Mouse (Mus musculus) left cerebral cortex, postnatal 25 days (tissue): ENCODE data around the gene Mrvi1. TPM values are rescaled to one million over a fixed set of nuclear protein-coding genes. Genes with fewer than 3 reads are reported as not detected.
A peak's percentile ranks its signal among the peaks of the same experiment; 100 is the strongest.

Source experiments
- DNase-seq, 2 experiments: peaks; one replicate each; pipeline ENCODE4 v3.0.0; 2022; ENCODE audit warnings: low spot score in 2 of 2, mixed read lengths in 1 of 2
- intact Hi-C: fragments of 180-260 bp; cut with DNase I; formaldehyde crosslinking; loops from one replicate; pipeline ENCODE4 v1.15.1; 2025
- total RNA-seq, 2 experiments: library from RNA; stranded (reverse); gene quantifications; 2 replicates each; pipeline ENCODE4 v1.2.3; 2021

The Mrvi1 gene
- total RNA-seq, 2 experiments from 2014 or later, result 2.3 to 3.1 TPM

DNA sequence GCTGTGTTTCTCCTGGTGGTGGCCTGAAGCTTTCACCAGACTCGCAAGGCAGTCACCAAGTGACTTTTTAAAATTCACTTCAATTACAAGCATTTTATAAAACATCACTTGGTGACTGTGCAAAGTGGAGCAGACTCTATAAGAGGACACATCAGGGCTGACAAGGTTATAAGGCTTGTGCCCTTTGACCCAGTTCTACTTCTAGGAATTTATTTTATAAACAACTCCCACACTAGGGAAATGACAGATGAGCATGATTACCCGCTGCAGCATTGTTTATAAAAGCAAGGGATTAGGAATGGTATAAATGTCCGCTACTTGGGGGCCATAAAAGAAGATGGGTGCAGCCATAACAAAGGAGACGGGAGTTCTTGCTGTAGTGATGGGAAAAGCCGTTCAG lies 1.4 kb upstream of the Mrvi1 start:
- intact Hi-C loops, result loop anchor here (2.0 kb wide), 1 partner anchor 31 kb away; no protein-coding TSS in a partner anchor
- DNase-seq, result no peak

DNA sequence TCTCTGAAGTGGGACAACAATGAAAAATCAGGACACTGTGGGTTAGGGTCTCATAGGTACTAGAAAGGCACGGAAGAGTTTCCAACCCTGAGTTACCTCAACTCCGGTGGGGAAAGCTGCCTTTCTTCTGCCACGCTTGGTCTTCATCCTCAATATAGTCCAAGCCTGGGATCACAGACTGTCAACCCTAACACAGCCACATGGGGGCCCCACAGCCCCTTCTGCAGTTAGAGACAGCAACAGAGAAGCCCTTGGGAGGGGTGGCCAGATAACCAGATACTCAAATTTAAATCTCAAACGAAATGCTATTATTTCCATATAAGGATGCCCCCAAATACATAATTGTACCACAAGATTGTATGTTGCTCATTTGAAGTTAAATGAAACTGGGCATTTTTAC lies 503 bp upstream of the Mrvi1 start:
- intact Hi-C loops, result loop anchor here (2.0 kb wide), 1 partner anchor 32 kb away; no protein-coding TSS in a partner anchor
- peak; percentile 20 to 38 for DNase-seq

DNA sequence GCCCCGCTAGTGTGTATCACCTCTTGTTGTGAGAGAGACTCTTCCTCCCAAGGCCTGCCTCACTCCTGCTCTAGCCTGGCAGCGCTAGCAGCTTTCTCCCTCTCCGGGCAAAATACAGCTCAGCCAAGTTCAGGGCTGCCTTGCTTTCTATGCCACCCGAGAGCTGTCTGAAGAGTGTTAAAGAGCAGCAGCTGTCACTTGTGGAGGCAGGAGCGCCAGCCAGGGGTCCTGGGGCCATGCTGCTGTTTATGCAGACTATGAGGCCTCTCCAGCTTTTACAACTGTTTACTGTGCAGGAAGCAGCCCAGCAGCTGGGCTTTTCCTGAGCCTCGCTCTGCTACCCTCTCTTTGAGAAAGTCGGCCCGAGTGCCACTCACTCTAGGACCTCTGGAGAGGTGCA lies 1.2 kb downstream of the Mrvi1 start:
- no peak for DNase-seq
- intact Hi-C loops, result no loop called here

DNA sequence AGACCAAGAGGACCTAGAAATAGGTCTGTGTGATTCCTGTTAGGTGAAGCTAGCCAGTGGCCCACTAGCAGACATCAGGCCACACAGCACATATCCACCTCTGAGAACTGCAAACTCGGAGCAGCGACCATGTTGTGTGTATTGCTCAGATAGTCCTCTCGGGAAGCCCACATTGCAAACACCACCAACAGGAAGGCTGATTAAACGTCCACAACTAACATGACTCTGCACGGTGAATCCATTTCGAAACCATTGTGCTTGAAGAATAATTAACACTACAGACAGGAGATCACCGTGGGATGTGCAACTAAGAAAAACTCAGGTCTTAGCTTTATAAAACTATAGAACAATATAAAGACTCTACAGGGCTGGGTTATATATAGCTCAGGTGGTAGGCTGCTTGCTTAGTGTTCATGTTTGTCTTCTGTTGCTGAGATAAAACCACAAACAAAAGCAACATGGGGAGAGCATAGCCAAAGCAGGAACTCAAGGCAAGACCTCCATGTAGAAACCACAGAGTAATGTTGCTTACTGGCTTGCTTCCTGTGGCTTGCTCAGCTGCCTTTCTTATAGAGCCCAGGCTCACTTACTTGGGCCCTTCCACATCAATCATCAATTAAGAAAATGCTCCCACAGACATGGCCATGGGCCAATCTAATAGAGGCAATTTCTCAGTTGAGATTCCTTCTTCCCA lies 4.4 kb downstream of the Mrvi1 start:
- intact Hi-C loops, result no loop called here
- DNase-seq, result no peak

DNA sequence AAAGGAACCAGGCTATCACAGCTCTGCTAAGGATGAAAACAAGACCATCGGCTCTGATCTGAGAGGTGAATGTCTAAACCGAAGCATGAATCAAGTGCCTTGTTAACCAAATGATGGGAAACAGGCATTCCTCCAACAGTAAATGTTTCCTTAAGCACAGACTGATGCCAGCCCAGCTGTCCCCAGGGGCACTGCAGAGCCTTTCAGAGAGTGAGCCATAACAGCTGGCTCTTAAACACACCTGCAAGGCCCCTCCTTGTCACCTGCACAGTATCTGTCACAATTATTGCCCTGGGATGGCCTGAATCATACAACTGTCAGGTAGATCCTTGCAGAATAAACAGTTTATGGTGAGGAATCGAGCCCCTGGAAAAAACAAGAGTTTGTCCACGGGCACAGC lies 8.8 kb downstream of the Mrvi1 start:
- no peak for DNase-seq
- intact Hi-C loops, result no loop called here

DNA sequence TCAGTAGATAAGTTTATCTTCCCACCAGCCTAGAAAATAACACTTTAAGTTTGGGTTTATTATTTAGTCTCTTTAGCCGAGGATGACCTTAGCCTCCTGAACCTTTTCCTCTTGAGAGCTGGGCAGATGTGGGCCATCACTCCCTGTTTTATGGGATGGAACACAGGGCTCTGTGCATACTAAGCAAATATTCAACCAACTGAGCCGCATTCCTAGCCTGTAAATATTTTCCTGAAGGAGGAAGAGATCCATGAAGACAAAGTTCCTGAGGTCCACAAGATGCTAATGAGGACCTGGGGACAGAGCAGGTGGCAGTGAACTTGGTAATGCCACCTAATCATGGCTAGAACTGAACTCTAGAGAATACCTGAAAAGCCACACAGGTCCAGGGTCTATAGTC lies 9.5 kb downstream of the Mrvi1 start:
- DNase-seq, result no peak
- intact Hi-C loops, result no loop called here

DNA sequence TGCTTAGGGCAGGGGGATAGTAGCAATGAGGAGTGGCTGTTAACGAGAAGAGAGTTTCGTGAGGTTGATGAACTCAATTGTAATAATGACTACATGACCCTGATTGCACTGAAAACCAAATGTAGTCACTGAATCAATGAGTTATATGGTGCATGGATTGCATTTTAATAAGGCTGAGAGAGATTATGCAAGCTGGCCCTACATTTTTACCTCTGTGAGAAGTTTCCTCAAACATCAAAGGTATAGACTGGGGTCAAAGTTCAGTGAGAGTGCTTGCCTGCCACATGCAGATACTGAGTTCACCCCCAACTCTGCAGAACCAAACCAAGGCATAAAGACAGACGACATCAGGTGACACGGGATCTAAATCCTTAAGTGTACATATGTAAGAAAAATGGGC lies 14.9 kb downstream of the Mrvi1 start:
- DNase-seq, result no peak
- intact Hi-C loops, result no loop called here

DNA sequence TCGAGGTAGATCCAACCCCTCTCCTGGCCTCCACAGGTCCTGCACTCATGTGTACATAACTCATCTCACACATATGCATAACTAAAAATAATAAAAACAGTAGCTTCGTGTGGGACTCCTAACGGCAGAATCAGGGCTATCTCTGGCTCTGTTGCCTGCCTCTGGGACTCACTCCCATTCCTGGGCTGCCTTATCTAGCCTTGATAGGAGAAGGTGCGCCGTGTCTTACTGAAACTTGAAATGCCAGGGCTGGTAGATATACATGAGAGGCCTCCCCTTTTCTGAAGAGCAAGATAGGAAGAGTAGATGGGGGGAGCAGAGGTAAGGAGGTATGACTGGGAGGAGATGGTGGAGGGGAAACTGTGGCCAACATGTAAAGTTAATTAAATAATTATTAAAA lies 15.4 kb downstream of the Mrvi1 start:
- DNase-seq, result no peak
- intact Hi-C loops, result no loop called here

DNA sequence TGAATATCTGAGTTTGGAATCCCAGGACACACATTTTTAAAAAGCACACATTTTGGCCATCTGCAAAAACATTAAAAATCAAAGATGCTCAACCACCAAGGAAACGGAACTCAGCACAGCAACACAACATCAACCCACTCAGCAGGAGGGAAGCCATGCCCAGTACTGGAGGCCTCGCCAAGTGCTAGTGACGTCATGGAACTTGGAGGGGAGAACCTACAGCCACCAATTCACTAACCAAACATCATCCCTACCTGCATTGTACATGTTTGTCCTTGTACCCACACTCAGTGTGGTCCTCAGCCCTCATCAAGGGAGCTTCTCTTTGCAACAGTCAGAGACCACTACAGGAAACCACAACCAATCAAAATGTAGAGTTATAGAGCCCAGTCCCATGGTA lies 16.9 kb downstream of the Mrvi1 start:
- DNase-seq, result no peak
- intact Hi-C loops, result no loop called here

DNA sequence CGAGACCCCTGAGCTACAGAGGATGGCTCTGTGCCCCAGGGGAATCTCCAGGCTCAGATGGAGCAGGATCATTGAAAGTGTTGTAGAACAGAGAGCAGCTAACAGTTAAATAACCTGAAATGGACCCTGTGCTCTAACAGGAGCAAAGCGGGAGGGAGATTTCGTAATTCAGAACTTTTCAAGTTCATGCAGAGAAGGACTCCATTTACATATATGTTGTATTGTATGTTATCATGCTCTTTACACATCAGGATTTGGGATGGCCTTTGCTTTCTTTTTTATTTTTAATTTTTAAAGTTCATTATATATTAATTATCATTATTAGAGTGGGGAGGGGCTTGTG lies 18.6 kb downstream of the Mrvi1 start:
- DNase-seq, result no peak
- intact Hi-C loops, result no loop called here

DNA sequence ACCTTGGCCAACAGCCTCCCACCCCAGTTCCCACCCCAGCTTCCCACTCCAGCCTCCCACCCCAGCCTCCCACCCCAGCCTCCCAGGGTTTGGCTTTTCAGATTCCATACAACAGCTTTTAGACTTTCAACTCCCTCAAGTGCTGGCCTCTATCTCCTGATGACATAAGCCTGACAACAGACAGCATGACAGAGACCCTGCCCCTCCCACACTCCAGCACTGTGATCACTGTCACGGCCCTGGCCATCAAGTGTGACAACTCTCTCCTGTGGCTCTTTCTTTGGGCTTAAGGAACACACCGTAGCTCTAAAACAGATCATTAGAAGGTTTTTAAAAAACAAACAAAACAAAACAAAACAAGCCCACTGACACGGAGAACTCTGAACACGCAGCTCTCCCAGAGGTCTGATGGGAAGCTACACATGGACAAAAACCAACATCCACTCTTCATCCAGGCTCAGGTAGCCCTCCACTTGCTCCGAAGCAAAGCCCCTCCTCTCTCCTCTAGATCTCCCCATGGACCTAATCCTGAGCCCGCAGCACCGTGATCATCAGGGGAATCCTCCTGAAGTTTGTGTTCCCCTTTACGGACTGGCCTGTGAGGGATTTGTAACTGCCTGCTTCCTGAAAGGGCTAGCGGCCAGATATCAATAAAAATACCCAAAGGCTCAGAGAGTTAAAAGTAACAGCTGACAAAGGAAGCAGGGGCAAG lies 19.2 kb downstream of the Mrvi1 start:
- no peak for DNase-seq
- intact Hi-C loops, result no loop called here

DNA sequence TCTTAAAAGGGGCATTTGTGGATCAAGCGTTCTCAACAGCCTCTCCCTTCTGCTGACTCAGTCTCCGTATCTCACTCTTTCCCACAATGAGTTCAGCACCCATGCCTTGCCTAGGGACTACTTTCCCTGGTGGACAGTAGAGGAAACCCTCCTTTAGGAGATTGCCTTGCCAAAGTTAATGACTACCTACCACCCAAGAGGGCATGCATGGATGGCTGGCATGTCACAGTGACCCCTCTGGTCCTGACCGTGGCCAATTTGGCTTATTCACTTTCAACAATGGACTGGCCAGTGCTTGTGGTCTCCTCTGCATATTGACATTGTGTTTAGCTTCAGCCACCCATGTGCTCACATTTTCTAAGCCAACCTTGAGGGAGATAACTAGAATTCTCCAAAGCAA lies 19.8 kb downstream of the Mrvi1 start:
- no peak for DNase-seq
- intact Hi-C loops, result no loop called here

DNA sequence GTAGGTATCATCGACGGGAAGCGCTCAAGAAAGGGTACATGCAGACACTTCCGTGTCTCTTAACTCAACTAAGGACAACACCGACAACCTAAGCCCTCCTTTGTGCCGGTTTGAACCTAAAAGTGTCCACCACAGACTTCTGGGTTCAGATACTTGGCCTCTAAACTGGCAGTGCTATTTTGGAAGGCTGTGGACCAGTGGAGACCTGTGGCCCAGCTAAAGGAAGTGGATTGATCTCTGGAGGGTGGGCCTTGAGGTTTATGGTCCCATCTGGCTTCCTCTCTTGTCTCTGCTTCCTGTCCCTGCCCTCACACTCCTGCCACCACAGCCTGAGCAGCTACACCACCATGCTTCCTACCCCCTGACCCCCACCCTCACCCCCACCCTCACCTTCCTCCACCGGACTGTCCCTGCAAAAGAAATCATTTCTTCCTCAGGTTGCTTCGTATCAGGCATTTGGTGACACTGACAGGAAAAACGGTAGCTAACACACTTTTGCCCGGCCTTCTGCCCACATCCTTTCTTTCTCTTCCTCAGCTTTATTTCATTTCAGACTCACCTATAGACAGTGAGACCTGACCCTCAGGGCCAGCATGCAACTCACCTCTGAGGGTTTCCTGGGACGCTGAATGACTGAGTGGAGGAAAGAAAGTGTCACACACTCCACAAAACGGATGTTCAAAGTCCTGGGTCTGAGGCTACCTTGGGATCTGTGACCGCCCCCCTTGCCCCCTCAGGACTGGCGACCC lies 25.7 kb downstream of the Mrvi1 start:
- intact Hi-C loops, result no loop called here
- DNase-seq, result no peak

DNA sequence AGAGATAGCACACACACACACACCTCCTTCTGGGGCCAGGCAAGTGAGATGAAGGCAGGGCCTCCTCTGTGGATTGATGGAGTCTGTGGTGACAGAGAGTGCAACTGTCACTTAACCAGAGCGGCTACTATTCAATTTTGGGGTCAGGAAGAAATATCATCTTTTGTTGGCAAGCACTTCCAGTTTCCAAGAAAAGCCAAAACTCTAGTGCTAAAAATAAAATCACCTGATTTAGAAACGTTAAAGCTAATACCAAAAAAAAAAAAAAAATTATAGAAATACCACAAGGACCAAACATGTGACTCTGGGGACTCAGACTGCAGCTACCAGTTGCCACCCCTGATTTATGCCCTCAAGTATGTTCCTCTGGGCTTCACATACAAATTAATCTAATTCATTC lies 26.7 kb downstream of the Mrvi1 start:
- no peak for DNase-seq
- intact Hi-C loops, result no loop called here

DNA sequence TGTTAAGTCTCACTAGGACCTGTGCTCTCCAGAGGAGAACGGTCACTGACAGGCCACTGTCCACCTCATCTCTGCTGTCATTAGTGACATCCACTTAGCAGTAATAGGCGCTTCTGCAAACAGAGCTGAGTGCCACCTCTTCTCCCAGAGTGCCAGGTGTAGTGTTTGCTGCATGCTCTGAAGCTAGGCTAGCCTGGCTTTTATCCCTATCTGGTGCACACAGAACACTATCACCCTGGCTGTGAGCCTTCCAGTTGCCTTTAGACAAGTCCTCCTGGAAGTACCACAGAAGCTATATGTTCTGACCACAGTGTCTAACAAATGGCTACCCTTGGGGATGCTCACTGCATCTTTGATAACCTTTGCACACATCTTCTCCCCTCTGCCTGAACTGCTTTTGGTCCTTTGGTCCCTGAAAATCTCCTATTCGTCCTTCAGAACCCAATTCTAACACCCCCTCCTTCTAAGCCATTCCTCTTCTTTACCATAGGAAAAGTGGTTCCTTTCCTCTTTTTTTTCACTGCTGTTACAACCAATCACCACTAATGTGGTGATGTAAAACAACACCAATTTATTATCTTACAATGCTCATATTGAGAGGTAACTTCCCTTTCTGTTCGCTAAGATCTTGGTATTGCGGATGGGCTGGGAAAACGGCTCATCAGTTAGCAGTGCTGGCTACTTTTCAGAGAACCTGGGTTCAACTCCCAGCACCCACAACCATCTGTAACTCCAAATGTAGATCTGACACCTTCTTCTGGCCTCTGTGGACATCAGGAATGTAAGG lies 28.0 kb downstream of the Mrvi1 start:
- intact Hi-C loops, result no loop called here
- DNase-seq, result no peak

DNA sequence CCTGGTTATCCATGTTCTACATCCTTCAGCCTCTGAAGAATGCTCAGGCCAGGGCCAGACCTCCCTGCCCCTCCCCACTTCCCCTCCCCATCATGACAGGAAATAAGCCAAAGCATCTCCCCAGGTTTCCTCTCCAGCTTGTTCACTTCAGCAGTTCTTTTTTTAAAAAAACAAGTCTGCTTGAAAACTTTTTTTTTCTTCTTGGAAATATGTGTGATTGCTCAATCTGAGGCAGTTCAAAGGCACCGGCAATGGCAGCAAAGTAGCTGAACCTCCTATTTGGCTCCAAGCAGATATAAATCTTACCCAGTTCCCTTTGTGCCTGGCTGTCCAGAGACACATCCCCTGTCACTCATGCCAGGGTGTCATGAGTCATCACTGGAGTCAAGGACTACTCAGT lies 29.1 kb downstream of the Mrvi1 start:
- no peak for DNase-seq

DNA sequence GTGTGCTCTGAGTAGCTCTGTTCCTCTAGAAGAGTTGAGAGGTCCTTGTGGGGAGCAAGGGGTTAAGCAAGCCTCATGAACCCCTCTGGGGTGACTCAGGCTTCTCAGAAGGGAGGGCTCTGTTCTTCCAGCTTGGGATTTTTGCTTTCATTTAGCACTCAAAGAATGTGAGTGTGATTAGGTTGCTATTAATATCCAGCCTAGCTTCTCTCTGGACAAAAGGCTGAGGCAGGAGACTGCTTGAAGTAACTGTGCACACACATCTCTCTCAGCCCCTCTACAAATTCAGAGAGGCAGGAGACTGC lies 31.7 kb downstream of the Mrvi1 start:
- no peak for DNase-seq
- intact Hi-C loops, result no loop called here

More for the DNA sequence above, 29.1 kb downstream of the Mrvi1 start:
- intact Hi-C loops, result no loop called here

DNA sequence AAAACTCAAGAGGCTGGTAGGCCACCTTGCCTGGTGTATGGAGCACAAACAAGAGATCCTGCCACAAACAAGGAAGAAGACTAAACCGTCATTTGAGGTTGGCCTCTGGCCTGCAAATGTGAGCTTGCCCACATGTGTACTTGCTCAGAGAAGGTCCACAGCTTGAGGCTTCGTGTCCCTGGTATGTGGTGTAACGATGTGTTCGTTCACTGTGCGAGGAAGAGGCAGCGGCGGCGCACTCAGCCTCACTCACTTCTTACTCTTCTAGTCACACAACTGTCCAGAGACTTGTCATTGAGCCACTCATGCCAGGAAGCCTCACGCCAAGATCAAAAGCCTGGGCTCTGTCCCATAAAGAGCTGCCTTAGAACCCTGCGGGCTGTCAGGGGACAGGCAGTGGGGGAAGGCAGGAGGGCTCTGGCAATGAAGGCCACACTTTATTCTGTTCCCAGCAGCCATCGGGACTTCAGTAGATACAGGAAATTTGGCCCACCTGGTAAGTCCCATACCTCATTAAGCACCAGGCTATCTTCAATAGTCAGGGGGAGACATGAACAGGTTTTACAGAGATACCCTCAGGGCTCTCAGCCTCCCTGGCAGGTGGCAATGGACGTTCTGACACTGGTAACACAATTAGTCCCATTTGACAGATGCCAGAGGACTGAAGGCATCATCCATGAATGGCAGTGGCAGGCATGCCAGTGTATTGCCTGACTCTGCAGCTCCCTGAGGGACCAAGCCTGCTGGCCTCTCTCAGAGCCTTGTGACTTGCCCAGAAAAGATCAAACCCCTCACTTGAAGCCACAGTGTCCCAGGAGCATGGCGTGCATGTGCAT lies 32.3 kb downstream of the Mrvi1 start:
- DNase-seq, result no peak
- intact Hi-C loops, result no loop called here

DNA sequence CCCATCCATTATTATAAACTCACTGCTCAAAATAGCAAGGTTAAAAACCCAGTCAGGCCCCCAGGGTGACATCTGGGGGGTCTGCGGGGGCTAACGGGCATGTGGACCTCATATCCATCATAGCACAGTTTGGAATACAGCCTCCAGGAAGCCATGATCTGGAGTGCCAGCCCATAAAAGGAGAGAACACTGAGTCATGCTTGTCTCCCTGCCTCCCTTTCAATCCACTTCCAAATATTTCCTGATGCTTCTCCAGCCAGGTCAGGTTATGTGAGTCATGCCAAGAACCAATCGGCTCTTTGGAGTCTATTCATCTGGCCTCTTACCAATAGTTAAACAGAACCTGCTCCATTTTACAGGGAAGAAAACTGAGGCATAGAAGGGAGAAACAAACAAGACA lies 33.7 kb downstream of the Mrvi1 start:
- intact Hi-C loops, result no loop called here
- no peak for DNase-seq

DNA sequence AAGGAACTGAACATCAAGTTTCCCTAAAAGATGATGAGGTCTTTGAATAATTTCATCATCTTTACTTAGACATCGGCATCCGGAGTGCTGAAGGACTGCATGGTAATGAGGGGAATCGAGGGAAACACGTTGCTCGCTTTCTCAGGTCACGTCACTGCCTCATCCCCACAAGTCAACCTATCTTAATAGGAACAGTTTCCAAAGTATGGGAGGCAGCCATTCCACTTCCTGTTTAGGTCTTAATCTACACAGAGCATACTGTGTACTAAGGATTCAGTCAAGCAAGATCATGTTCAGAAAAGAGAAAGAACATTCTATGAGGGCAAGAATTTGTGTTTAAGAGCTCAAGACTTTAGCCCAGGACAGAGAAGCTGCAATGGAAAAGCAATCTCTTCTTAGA lies 34.6 kb downstream of the Mrvi1 start:
- intact Hi-C loops, result no loop called here
- no peak for DNase-seq
